Mouse (Mus musculus): ENCODE measurements at regions not wholly inside any gene's neighbourhood (a gene's known extent, or its start where the extent isn't known, plus 50 kb on each side); places are given as distances from the start of the nearest gene placed in this dataset.

- ChIA-PET POLR2A (interaction anchor here in 2 of 4 experiments (0.6 to 0.7 kb wide), 4 partner anchors 10 to 695 kb away, joined by 3 read pairs; no protein-coding TSS in a partner anchor), CTCF (interaction anchor here in 1 of 4 experiments (0.6 kb wide), 2 partner anchors 444 to 516 kb away, joined by 4 to 5 read pairs; no protein-coding TSS in a partner anchor)
These were observed 421.0 kb upstream of the Jarid2 start for GRCm38 (mm10) chr13:44308227-44308626.

- ChIA-PET CTCF (interaction anchor here in 1 of 4 experiments (0.6 kb wide), 1 partner anchor 154 kb away, joined by 4 read pairs; no protein-coding TSS in a partner anchor), POLR2A (interaction anchor here in 1 of 4 experiments (0.9 to 1.4 kb wide), 2 partner anchors 12 to 157 kb away, joined by 3 to 4 read pairs; no protein-coding TSS in a partner anchor)
These were observed 417.0 kb upstream of the Jarid2 start for GRCm38 (mm10) chr13:44312237-44312636.

- CTCF ChIA-PET = no interaction called here
- POLR2A ChIA-PET = interaction anchor here in 1 of 4 experiments (0.6 kb wide), 2 partner anchors 10 to 666 kb away, joined by 3 to 5 read pairs; no protein-coding TSS in a partner anchor
These were observed 412.4 kb upstream of the Jarid2 start for GRCm38 (mm10) chr13:44316747-44317446.

- POLR2A ChIA-PET = interaction anchor here in 3 of 4 experiments (0.5 to 0.6 kb wide), 3 partner anchors 10 to 1077 kb away, joined by 3 to 5 read pairs (median 3); no protein-coding TSS in a partner anchor
These were observed 411.7 kb upstream of the Jarid2 start for GRCm38 (mm10) chr13:44317596-44317995.

GRCm38 (mm10) chr13:44319101-44319500 lies 410.2 kb upstream of the Jarid2 start:
- ChIA-PET POLR2A (interaction anchor here in 2 of 4 experiments (0.6 kb wide), 3 partner anchors 12 to 1071 kb away, joined by 4 to 8 read pairs (median 5); no protein-coding TSS in a partner anchor), CTCF (interaction anchor here in 1 of 4 experiments (0.6 kb wide), 1 partner anchor 369 kb away, joined by 3 read pairs; no protein-coding TSS in a partner anchor)

More at GRCm38 (mm10) chr13:44317596-44317995, 411.7 kb upstream of the Jarid2 start:
- CTCF ChIA-PET = no interaction called here

- ChIA-PET POLR2A (interaction anchor here in 1 of 4 experiments (0.6 kb wide), 1 partner anchor 11 kb away, joined by 4 read pairs; no protein-coding TSS in a partner anchor), CTCF (interaction anchor here in 2 of 4 experiments (0.6 kb wide), 2 partner anchors 368 to 773 kb away, joined by 3 to 4 read pairs; no protein-coding TSS in a partner anchor)
These were observed 409.8 kb upstream of the Jarid2 start for GRCm38 (mm10) chr13:44319511-44319910.

- ChIA-PET POLR2A (no interaction called here), CTCF (interaction anchor here in 1 of 4 experiments (0.6 kb wide), 1 partner anchor 774 kb away, joined by 4 read pairs; no protein-coding TSS in a partner anchor)
These were observed 409.0 kb upstream of the Jarid2 start for GRCm38 (mm10) chr13:44320311-44320710.

GRCm38 (mm10) chr13:44321009-44321596 lies 408.2 kb upstream of the Jarid2 start:
- CTCF ChIA-PET = interaction anchor here in 1 of 4 experiments (0.6 kb wide), 1 partner anchor 1820 kb away, joined by 3 read pairs; no protein-coding TSS in a partner anchor

GRCm38 (mm10) chr13:44328416-44328815 lies 400.9 kb upstream of the Jarid2 start:
- CTCF ChIA-PET = no interaction called here
- POLR2A ChIA-PET = no interaction called here

More at GRCm38 (mm10) chr13:44321009-44321596, 408.2 kb upstream of the Jarid2 start:
- POLR2A ChIA-PET = interaction anchor here in 1 of 4 experiments (0.6 kb wide), 1 partner anchor 665 kb away, joined by 3 read pairs; no protein-coding TSS in a partner anchor

GRCm38 (mm10) chr13:44329161-44329560 lies 400.1 kb upstream of the Jarid2 start:
- POLR2A ChIA-PET = interaction anchor here in 1 of 4 experiments (0.6 kb wide), 1 partner anchor 532 kb away, joined by 7 read pairs; no protein-coding TSS in a partner anchor
- CTCF ChIA-PET = interaction anchor here in 1 of 4 experiments (0.6 kb wide), 1 partner anchor 671 kb away, joined by 3 read pairs; no protein-coding TSS in a partner anchor

GRCm38 (mm10) chr13:44329701-44330100 lies 399.6 kb upstream of the Jarid2 start:
- ChIA-PET CTCF (no interaction called here), POLR2A (interaction anchor here in 1 of 4 experiments (0.6 kb wide), 1 partner anchor 533 kb away, joined by 7 read pairs; no protein-coding TSS in a partner anchor)

GRCm38 (mm10) chr13:44332716-44333240 lies 396.5 kb upstream of the Jarid2 start:
- CTCF ChIA-PET = interaction anchor here in 2 of 4 experiments (0.6 to 1.1 kb wide), 2 partner anchors 21 to 28 kb away, joined by 3 read pairs; no protein-coding TSS in a partner anchor
- POLR2A ChIA-PET = interaction anchor here in 3 of 4 experiments (0.5 to 1.3 kb wide), 4 partner anchors 13 to 242 kb away, joined by 3 to 5 read pairs (median 4); no protein-coding TSS in a partner anchor

- ChIA-PET CTCF (interaction anchor here in 1 of 4 experiments (0.6 kb wide), 1 partner anchor 30 kb away, joined by 3 read pairs; no protein-coding TSS in a partner anchor), POLR2A (no interaction called here)
These were observed 390.1 kb upstream of the Jarid2 start for GRCm38 (mm10) chr13:44339061-44339741.

- POLR2A ChIA-PET = no interaction called here
- CTCF ChIA-PET = no interaction called here
These were observed 384.2 kb upstream of the Jarid2 start for GRCm38 (mm10) chr13:44345094-44345493.

GRCm38 (mm10) chr13:44346636-44347035 lies 382.6 kb upstream of the Jarid2 start:
- CTCF ChIA-PET = no interaction called here
- POLR2A ChIA-PET = interaction anchor here in 1 of 4 experiments (1.1 to 1.9 kb wide), 2 partner anchors 12 to 14 kb away, joined by 3 to 7 read pairs; no protein-coding TSS in a partner anchor

- CTCF ChIA-PET = interaction anchor here in 1 of 4 experiments (0.6 kb wide), 1 partner anchor 437 kb away, joined by 3 read pairs; no protein-coding TSS in a partner anchor
- POLR2A ChIA-PET = interaction anchor here in 1 of 4 experiments (0.6 to 1.9 kb wide), 4 partner anchors 9 to 1009 kb away, joined by 3 to 7 read pairs (median 3); no protein-coding TSS in a partner anchor
These were observed 381.6 kb upstream of the Jarid2 start for GRCm38 (mm10) chr13:44347662-44348061.

GRCm38 (mm10) chr13:44353899-44354298 lies 375.4 kb upstream of the Jarid2 start:
- CTCF ChIA-PET = no interaction called here
- POLR2A ChIA-PET = no interaction called here

- POLR2A ChIA-PET = no interaction called here
These were observed 373.5 kb upstream of the Jarid2 start for GRCm38 (mm10) chr13:44355771-44356221.

More at GRCm38 (mm10) chr13:44355771-44356221, 373.5 kb upstream of the Jarid2 start:
- CTCF ChIA-PET = interaction anchor here in 1 of 4 experiments (0.5 kb wide), 1 partner anchor 79 kb away, joined by 5 read pairs; no protein-coding TSS in a partner anchor
